Mouse (Mus musculus) embryonic fibroblast, embryonic 13.5 days (primary cell): ENCODE data around the gene Zmiz1.

Experiments
- CTCF ChIP-seq: IDR thresholded peaks from 2 replicates; pipeline ENCODE4 v1.5.1; 2011; ENCODE audit warnings: mild to moderate bottlenecking, control low read depth, low read length, moderate library complexity, borderline replicate concordance; ENCODE audit not compliant: insufficient read depth
- POLR2A ChIP-seq: IDR thresholded peaks from 2 replicates; pipeline ENCODE4 v1.6.1; 2011; ENCODE audit warnings: low read depth, mild to moderate bottlenecking, control low read depth, low read length, moderate library complexity

DNA sequence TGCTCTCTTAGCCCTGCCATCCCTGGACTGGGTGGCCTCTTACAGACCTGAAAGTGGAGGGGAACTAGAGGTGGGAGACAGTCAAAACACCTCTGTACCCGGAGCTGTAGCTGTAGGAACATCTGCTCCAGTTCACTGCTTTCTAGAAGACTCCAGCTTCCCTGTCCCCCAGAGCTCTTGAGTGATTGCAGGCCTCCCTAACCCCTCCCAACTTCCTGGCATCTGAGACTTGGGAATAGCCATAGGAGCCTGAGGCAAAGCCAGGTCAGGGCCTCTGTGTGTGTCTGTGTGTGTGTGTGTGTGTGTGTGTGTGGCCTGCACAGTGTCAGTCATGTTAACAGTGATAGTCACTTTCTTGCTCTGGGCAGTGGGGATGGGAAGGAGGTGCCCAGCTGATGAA lies 102.7 kb downstream of the Zmiz1 start:
- no peak for TF ChIP-seq CTCF
- no peak for TF ChIP-seq POLR2A
